ENCODE assay signal across 12 mouse cellular contexts in the genomic region with DNA sequence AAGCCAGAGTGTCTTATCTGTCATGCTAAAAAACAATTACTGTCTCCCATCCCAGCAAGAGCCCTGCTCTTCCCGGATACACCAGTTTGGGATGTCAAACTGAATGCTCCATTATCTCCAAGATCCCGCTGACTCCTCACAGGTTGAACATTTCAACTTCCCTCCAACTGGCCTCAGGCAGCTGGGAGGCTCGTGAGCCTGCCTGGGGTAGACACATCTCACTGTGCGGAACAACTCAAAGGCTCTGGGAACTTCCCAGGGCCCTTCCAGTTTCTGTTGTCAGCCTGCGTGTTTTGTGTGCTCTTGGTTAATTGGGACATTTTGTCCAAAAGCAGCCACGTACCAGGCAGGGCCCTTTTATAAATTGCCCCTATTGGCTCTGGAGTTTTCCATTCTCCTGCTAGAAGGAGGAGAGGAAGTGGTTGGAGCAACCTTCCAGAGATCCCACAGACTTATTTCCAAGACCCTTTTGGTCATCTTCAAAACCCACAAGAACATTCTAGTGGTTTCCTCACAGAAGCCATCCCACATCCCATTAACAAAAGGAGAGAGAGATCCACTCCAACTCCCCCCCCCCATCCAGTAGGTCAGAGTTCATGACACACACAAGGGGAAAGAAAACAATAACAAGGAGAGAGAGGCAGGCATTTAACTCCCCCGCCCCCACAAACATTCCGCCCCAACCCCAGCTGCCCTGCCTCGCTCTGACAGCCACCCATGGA.
DNase-seq lines count a peak whose midpoint lies in the region; ATAC-seq lines count a peak whose summit lies in the region.
"Had no signal": no experiment of that assay in that cellular context is flagged by ENCODE, and none has a peak within 500 bp of the region (broad histone marks: within the 10 kb centered on the region; RNA-seq: fewer than 3 reads in every experiment).

No protein-coding gene starts in this region.

- no peak overlapping the region for H3K4me3 ChIP-seq in intestine, embryonic 14.5 days (ENCODE audit: low read depth, low read length)
- H3K4me3 ChIP-seq in midbrain, embryonic 15.5 days, result no peak overlapping the region

- H3K36me3 ChIP-seq in intestine, embryonic 14.5 days (ENCODE audit: control insufficient read depth, insufficient read depth, low read length), result no peaks in the 10 kb centered on the region
- no peaks in the 10 kb centered on the region for H3K36me3 ChIP-seq in midbrain, embryonic 15.5 days (replicated peaks)

- H3K9ac ChIP-seq in intestine, embryonic 14.5 days (ENCODE audit: low read length), result no peak overlapping the region
- H3K9ac ChIP-seq in midbrain, embryonic 15.5 days, result no peak overlapping the region

- no peak for ATAC-seq in intestine, embryonic 14.5 days (replicated peaks; ENCODE audit: low FRiP score, low TSS enrichment, low read depth)
- no peak for ATAC-seq in midbrain, embryonic 15.5 days (replicated peaks)
- ATAC-seq: activated CD4-positive, CD25-positive, alpha-beta regulatory T cell, adult 4 months; inflammation-experienced regulatory T-cells, adult 6 months had no signal

- H3K4me1 ChIP-seq in intestine, embryonic 14.5 days (replicated peaks; ENCODE audit: control insufficient read depth, insufficient read depth, low read length), result peaks cover 68% of the 10 kb centered on the region
- H3K4me1 ChIP-seq in midbrain, embryonic 15.5 days, result peaks cover 60% of the 10 kb centered on the region

- 40% methylated on average over 9 of the region's 9 CpGs for WGBS in intestine, embryonic 14.5 days
- WGBS in midbrain, embryonic 15.5 days, result 36% methylated on average over 9 of the region's 9 CpGs

- H3K27me3 ChIP-seq in intestine, embryonic 14.5 days (replicated peaks; ENCODE audit: control insufficient read depth, insufficient read depth, low read length), result no peaks in the 10 kb centered on the region
- no peaks in the 10 kb centered on the region for H3K27me3 ChIP-seq in midbrain, embryonic 15.5 days (replicated peaks)

- peak; percentile 52 for DNase-seq in embryo, embryonic 10 days (ENCODE audit: low spot score)
- no peak for DNase-seq in embryo, embryonic 9.5 days (ENCODE audit: extremely low spot score)
- peak; percentile 57 for DNase-seq in Muller cell, postnatal 12 days (ENCODE audit: inconsistent ontology term)
- peak; percentile 61 for DNase-seq in intestine, embryonic 14.5 days (ENCODE audit: low spot score)
- DNase-seq in thymus, postnatal 4 days, result no peak
- no peak for DNase-seq in spleen, postnatal 10 days (ENCODE audit: low spot score in 2 of 2)
- no peak for DNase-seq in spleen, adult 18-20 months
- DNase-seq: cerebellum, adult 9-10 months; right cerebral cortex, adult 18-20 months had no signal

- no peak overlapping the region for H3K4me2 ChIP-seq in intestine, embryonic 14.5 days (ENCODE audit: low read length)
- H3K4me2 ChIP-seq in midbrain, embryonic 15.5 days, result no peak overlapping the region

- H3K9me3 ChIP-seq in intestine, embryonic 14.5 days (ENCODE audit: control insufficient read depth, low read length), result no peaks in the 10 kb centered on the region
- no peaks in the 10 kb centered on the region for H3K9me3 ChIP-seq in midbrain, embryonic 15.5 days

- peak overlapping the region; percentile 80 for H3K27ac ChIP-seq in intestine, embryonic 14.5 days (ENCODE audit: low read depth)
- 0 out of 2 replicates have a peak overlapping the region, but pooled peaks have one; percentile 55 for H3K27ac ChIP-seq in midbrain, embryonic 15.5 days

Comparison
In these comparisons a context has a peak if more than half of its experiments do, and no peak if none do; other contexts are left out.
1. DNase-seq: peak in embryo, embryonic 10 days (single experiment), Muller cell, postnatal 12 days (single experiment) and intestine, embryonic 14.5 days (single experiment); none in embryo, embryonic 9.5 days (single experiment), thymus, postnatal 4 days (single experiment), spleen, postnatal 10 days (0 of 2) and spleen, adult 18-20 months (0 of 2).